Mouse (Mus musculus) ES-E14 (cell line): ENCODE measurements around the gene Actr3. TPM values are rescaled to one million over a fixed set of nuclear protein-coding genes. Genes with fewer than 3 reads are reported as not detected.
A peak's percentile ranks its signal among the peaks of the same experiment; 100 is the strongest.

ENCODE experiments used
- DNase-seq: peaks from one replicate; pipeline ENCODE4 v3.0.0-alpha.2; 2013; ENCODE audit warnings: low read depth, low spot score
- H3K27ac ChIP-seq: 2 replicates; pipeline ENCODE4 v1.5.1; 2012; ENCODE audit warnings: low read depth, mild to moderate bottlenecking, low read length, moderate library complexity, mixed read lengths; ENCODE audit not compliant: poor library complexity, insufficient read depth, severe bottlenecking
- H3K36me3 ChIP-seq: 2 replicates; pipeline ENCODE4 v1.6.1; 2012; ENCODE audit warnings: mild to moderate bottlenecking, low read length, moderate library complexity, mixed read lengths; ENCODE audit not compliant: control insufficient read depth, poor library complexity, insufficient read depth, severe bottlenecking
- H3K4me1 ChIP-seq, 2 experiments: fragments of 150-350 bp in 1 of 2; sonication (generic) in 1 of 2; 2 replicates each; pipeline ENCODE4 v1.6.1; 2012; ENCODE audit warnings: low read length in 2 of 2, mild to moderate bottlenecking in 1 of 2, mixed read lengths in 1 of 2; ENCODE audit not compliant: control insufficient read depth in 2 of 2, insufficient read depth in 2 of 2, poor library complexity in 1 of 2
- H3K4me3 ChIP-seq, 2 experiments: fragments of 150-350 bp in 1 of 2; sonication (generic) in 1 of 2; 2 replicates each; pipeline ENCODE4 v1.5.1; 2012; ENCODE audit warnings: low read length in 2 of 2, low read depth in 1 of 2, mild to moderate bottlenecking in 1 of 2, mixed read lengths in 1 of 2; ENCODE audit not compliant: insufficient read depth in 1 of 2, poor library complexity in 1 of 2, severe bottlenecking in 1 of 2
- H3K9ac ChIP-seq: 2 replicates; pipeline ENCODE4 v1.6.1; 2012; ENCODE audit warnings: low read depth, mild to moderate bottlenecking, low read length, mixed read lengths; ENCODE audit not compliant: poor library complexity, insufficient read depth, severe bottlenecking
- H3K9me3 ChIP-seq: fragments of 150-350 bp; sonication (generic); 2 replicates; pipeline ENCODE4 v1.6.1; 2012; ENCODE audit warnings: low read depth, mild to moderate bottlenecking, low read length; ENCODE audit not compliant: control insufficient read depth, insufficient read depth
- CHD2 ChIP-seq: IDR thresholded peaks from 2 replicates; pipeline ENCODE4 v1.6.1; 2014; ENCODE audit warnings: mild to moderate bottlenecking, low read depth, low read length, inconsistent platforms
- HCFC1 ChIP-seq: IDR thresholded peaks from 2 replicates; pipeline ENCODE4 v1.6.1; 2012; ENCODE audit warnings: low read length, inconsistent platforms, borderline replicate concordance; ENCODE audit not compliant: insufficient read depth
- MAFK ChIP-seq: IDR thresholded peaks from 2 replicates; pipeline ENCODE4 v1.6.1; 2014; ENCODE audit warnings: mild to moderate bottlenecking, low read depth, low read length, inconsistent platforms; ENCODE audit not compliant: insufficient read depth
- ZC3H11A ChIP-seq: IDR thresholded peaks from 2 replicates; pipeline ENCODE4 v1.6.1; 2012; ENCODE audit warnings: low read depth, mild to moderate bottlenecking, inconsistent platforms, low read length, borderline replicate concordance
- ZNF384 ChIP-seq: IDR thresholded peaks from 2 replicates; pipeline ENCODE4 v1.6.1; 2012; ENCODE audit warnings: low read depth, low read length, inconsistent platforms
- in situ Hi-C, 2 experiments: fragments of 600-800 bp; cut with MboI; formaldehyde crosslinking; loops; one replicate each; pipeline ENCODE4 v1.15.1; 2025; ENCODE audit warnings: low sequenced_read_pairs in 2 of 2, inconsistent platforms in 1 of 2; ENCODE audit not compliant: unreplicated experiment in 2 of 2
- total RNA-seq: library from RNA; depleted of rRNA; stranded (reverse); fragments of 300-350 nt; gene quantifications from 2 replicates; pipeline ENCODE4 v1.2.3, GENCODE M21; 2012

The Actr3 gene
- total RNA-seq, 1 experiment, result 159 TPM

GRCm38 (mm10) chr1:125430737-125431136 is 4.8 kb downstream of the Actr3 start:
- Histone ChIP-seq H3K4me3 (no peak overlapping the region), H3K9ac (peak overlapping the region; percentile 26; the same call in 1 of the 2 replicates), H3K27ac (no peak overlapping the region), H3K4me1 (peaks cover 5 to 10% of the 10 kb centered on the region in 2 experiments; a peak in 3 of 4 replicates), H3K9me3 (no peaks in the 10 kb centered on the region), H3K36me3 (no peaks in the 10 kb centered on the region; the same call in 1 of the 2 replicates)
- DNase-seq, result no peak
- in situ Hi-C loops, result no loop called here
- TF ChIP-seq MAFK, result no peak
- TF ChIP-seq ZC3H11A, result no peak
- TF ChIP-seq CHD2, result no peak
- no peak for TF ChIP-seq HCFC1
- no peak for TF ChIP-seq ZNF384

- H3K4me1 ChIP-seq, result peaks cover 8 to 11% of the 10 kb centered on the region in 2 experiments; a peak in 3 of 4 replicates
- no peak overlapping the region for H3K9ac ChIP-seq
- H3K9me3 ChIP-seq, result no peaks in the 10 kb centered on the region
- no peak for DNase-seq
- H3K4me3 ChIP-seq, result no peak overlapping the region
- TF ChIP-seq ZC3H11A (no peak), ZNF384 (no peak), CHD2 (no peak), MAFK (no peak), HCFC1 (no peak)
- no peak overlapping the region for H3K27ac ChIP-seq
- no peaks in the 10 kb centered on the region; the same call in 1 of the 2 replicates for H3K36me3 ChIP-seq
- in situ Hi-C loops, result no loop called here
Observed at GRCm38 (mm10) chr1:125429984-125430383, 5.5 kb downstream of the Actr3 start.

GRCm38 (mm10) chr1:125428315-125428714 is 7.2 kb downstream of the Actr3 start:
- TF ChIP-seq HCFC1 (no peak), ZNF384 (no peak), MAFK (no peak), CHD2 (no peak), ZC3H11A (no peak)
- no peak overlapping the region for H3K4me3 ChIP-seq
- no peak overlapping the region for H3K9ac ChIP-seq
- peaks cover 5 to 11% of the 10 kb centered on the region in 2 experiments; a peak in 3 of 4 replicates for H3K4me1 ChIP-seq
- H3K9me3 ChIP-seq, result no peaks in the 10 kb centered on the region
- H3K27ac ChIP-seq, result no peak overlapping the region
- no peak for DNase-seq
- in situ Hi-C loops, result no loop called here
- no peaks in the 10 kb centered on the region; the same call in 1 of the 2 replicates for H3K36me3 ChIP-seq

GRCm38 (mm10) chr1:125426387-125427045 is 9.0 kb downstream of the Actr3 start:
- H3K9me3 ChIP-seq, result no peaks in the 10 kb centered on the region
- H3K27ac ChIP-seq, result no peak overlapping the region
- DNase-seq, result no peak
- peaks cover 4 to 10% of the 10 kb centered on the region in 2 experiments; a peak in 2 of 4 replicates for H3K4me1 ChIP-seq
- no peak overlapping the region for H3K9ac ChIP-seq
- H3K36me3 ChIP-seq, result no peaks in the 10 kb centered on the region; the same call in 1 of the 2 replicates
- in situ Hi-C loops, result no loop called here
- no peak for TF ChIP-seq CHD2
- TF ChIP-seq ZNF384, result no peak
- H3K4me3 ChIP-seq, result no peak overlapping the region

GRCm38 (mm10) chr1:125419906-125420305 is 15.6 kb downstream of the Actr3 start:
- DNase-seq, result no peak
- H3K9ac ChIP-seq, result no peak overlapping the region
- H3K9me3 ChIP-seq, result no peaks in the 10 kb centered on the region
- in situ Hi-C loops, result no loop called here
- no peak overlapping the region for H3K4me3 ChIP-seq
- no peaks in the 10 kb centered on the region; the same call in 1 of the 2 replicates for H3K36me3 ChIP-seq
- no peaks in the 10 kb centered on the region for H3K4me1 ChIP-seq
- TF ChIP-seq CHD2 (no peak), ZNF384 (no peak), MAFK (no peak), ZC3H11A (no peak), HCFC1 (no peak)
- no peak overlapping the region for H3K27ac ChIP-seq
